Mouse (Mus musculus) testis, adult 2 months (tissue): ENCODE measurements around the gene Wdfy2.

ENCODE experiments used
- CTCF ChIP-seq: fragments of 200-500 bp; IDR thresholded peaks from 2 replicates; pipeline ENCODE4 v1.5.1; 2012; ENCODE audit warnings: low read depth, mild to moderate bottlenecking, inconsistent platforms, low read length, moderate library complexity; ENCODE audit not compliant: control insufficient read depth, insufficient read depth, insufficient replicate concordance
- POLR2A ChIP-seq: fragments of 200-500 bp; IDR thresholded peaks from 2 replicates; pipeline ENCODE4 v1.6.1; 2012; ENCODE audit warnings: low read depth, mild to moderate bottlenecking, inconsistent platforms, low read length, moderate library complexity; ENCODE audit not compliant: control insufficient read depth

GRCm38 (mm10) chr14:62867576-62867975 is 30.1 kb downstream of the Wdfy2 start:
- TF ChIP-seq POLR2A (no peak), CTCF (no peak)
